Mouse (Mus musculus) liver, embryonic 11.5 days (tissue): ENCODE data around the gene Ppm1j. TPM values are rescaled to one million over a fixed set of nuclear protein-coding genes. Genes with fewer than 3 reads are reported as not detected.
"Not testable (repeated sequence)": the region's sequence is repeated elsewhere in the genome, so short reads cannot be mapped to it uniquely, and the experiment has no call there.

Experiments
- ATAC-seq: fragments of 200-750 bp; cut with Nextera tagmentation; replicated peaks from 2 replicates; pipeline ENCODE4 v1.8.0; 2017; ENCODE audit warnings: moderate number of reproducible peaks, mild to moderate bottlenecking, moderate TSS enrichment, moderate library complexity; ENCODE audit not compliant: low FRiP score
- DNase-seq: peaks from one replicate; pipeline ENCODE4 v3.0.0-alpha.2; 2017; ENCODE audit warnings: low spot score
- H3K27ac ChIP-seq: fragments of 300-500 bp; sonication (generic); 2 replicates; pipeline ENCODE4 v1.5.1; 2014; ENCODE audit warnings: mild to moderate bottlenecking, low read depth, low read length, control low read depth
- H3K27me3 ChIP-seq: fragments of 300-500 bp; sonication (generic); replicated peaks from 2 replicates; pipeline ENCODE4 v1.6.1; 2014; ENCODE audit warnings: low read length, mixed read lengths; ENCODE audit not compliant: control insufficient read depth, insufficient read depth
- H3K36me3 ChIP-seq: fragments of 300-500 bp; sonication (generic); 2 replicates; pipeline ENCODE4 v1.6.1; 2014; ENCODE audit warnings: mild to moderate bottlenecking, low read length, moderate library complexity, mixed read lengths; ENCODE audit not compliant: control insufficient read depth, insufficient read depth
- H3K4me1 ChIP-seq: fragments of 300-500 bp; sonication (generic); replicated peaks from 2 replicates; pipeline ENCODE4 v1.6.1; 2014; ENCODE audit warnings: low read length, mixed read lengths; ENCODE audit not compliant: control insufficient read depth, insufficient read depth
- H3K4me2 ChIP-seq: fragments of 300-500 bp; sonication (generic); 2 replicates; pipeline ENCODE4 v1.6.1; 2014; ENCODE audit warnings: mild to moderate bottlenecking, control low read depth, moderate library complexity
- H3K4me3 ChIP-seq: fragments of 300-500 bp; sonication (generic); 2 replicates; pipeline ENCODE4 v1.5.1; 2014; ENCODE audit warnings: low read depth, low read length, control low read depth
- H3K9ac ChIP-seq: fragments of 300-500 bp; sonication (generic); 2 replicates; pipeline ENCODE4 v1.6.1; 2014; ENCODE audit warnings: low read depth, low read length, control low read depth
- H3K9me3 ChIP-seq: fragments of 300-500 bp; sonication (generic); 2 replicates; pipeline ENCODE4 v1.6.1; 2016; ENCODE audit warnings: low read length, inconsistent platforms, mixed read lengths; ENCODE audit not compliant: control insufficient read depth
- WGBS: fragments of 180-500 bp; shearing (Covaris S2); extraction: QIAGEN DNeasy Blood & Tissue Kit; methylation state at CpG from one replicate; pipeline ENCODE4 v1.1.7; 2014; 5-methylcytosine and 5-hydroxymethylcytosine counted together
- polyA plus RNA-seq: library from polyadenylated mRNA; unstranded; fragments of >200 nt; fragmentation: Nextera tagmentation; extraction: Ambion mirVana; gene quantifications from 2 replicates; pipeline ENCODE4 v1.2.1, GENCODE M21; 2014

The Ppm1j gene
- polyA plus RNA-seq, 1 experiment from 2014 or later = 1.9 TPM

DNA sequence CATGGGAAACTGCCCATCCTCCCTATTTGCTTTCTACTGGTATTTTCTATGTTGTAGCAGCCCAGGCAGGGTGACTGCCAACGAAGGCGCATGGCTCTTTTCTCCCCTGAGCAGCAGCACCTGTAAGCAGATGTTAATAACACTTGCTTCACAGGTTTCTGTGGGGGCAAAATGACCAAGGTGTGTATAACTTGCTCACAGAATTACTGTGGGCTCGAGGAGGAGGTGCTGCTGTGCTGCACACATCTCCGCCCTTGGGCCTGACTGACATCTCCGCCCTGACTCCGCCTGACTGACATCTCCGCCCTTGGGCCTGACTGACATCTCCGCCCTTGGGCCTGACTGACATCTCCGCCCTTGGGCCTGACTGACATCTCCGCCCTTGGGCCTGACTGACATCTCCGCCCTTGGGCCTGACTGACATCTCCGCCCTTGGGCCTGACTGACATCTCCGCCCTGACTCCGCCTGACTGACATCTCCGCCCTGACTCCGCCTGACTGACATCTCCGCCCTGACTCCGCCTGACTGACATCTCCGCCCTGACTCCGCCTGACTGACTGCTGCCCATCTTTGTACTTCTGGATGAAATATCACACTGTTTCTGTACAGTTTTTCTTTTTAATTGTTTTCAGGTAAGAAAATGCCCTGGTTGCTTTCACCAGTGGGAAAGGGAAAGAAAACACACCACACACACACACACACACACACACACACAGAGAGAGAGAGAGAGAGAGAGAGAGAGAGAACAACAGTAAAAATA, 18.6 kb upstream of the Ppm1j start:
- not testable (repeated sequence) for H3K9me3 ChIP-seq, H3K9ac ChIP-seq, H3K4me1 ChIP-seq, DNase-seq, H3K27ac ChIP-seq, H3K36me3 ChIP-seq, H3K27me3 ChIP-seq, H3K4me3 ChIP-seq
- WGBS = 21% methylated on average over 19 of the region's 20 CpGs
- peak; percentile 65; the same call in 1 of the 2 replicates for ATAC-seq
- peak overlapping the region; percentile 47 for H3K4me2 ChIP-seq

DNA sequence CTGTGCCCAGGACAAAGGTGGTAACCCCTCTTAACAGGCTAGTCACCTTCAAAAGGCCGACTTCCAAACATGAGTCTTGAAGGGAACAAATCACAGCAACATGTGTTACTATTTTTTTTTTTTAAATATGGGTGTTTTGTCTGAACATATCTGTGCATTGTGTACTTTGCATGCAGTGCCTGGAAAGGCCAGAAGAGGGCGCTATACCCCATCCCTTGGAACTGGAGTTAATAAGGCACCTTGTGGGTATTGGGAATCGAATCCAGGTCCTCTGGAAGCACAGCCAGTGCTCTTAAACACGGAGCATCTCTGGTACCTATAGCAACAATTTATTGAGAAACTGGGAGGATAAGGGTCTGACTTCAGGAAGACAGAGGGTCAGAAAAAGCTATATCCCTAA, 15.8 kb upstream of the Ppm1j start:
- Histone ChIP-seq H3K4me2 (no peak overlapping the region), H3K36me3 (no peaks in the 10 kb centered on the region), H3K27me3 (peaks cover 5% of the 10 kb centered on the region), H3K4me3 (no peak overlapping the region), H3K9ac (no peak overlapping the region), H3K4me1 (peaks cover 5% of the 10 kb centered on the region; the same call in 1 of the 2 replicates), H3K9me3 (no peaks in the 10 kb centered on the region), H3K27ac (no peak overlapping the region)
- 20% methylated on average over 4 of the region's 4 CpGs for WGBS
- no peak for DNase-seq
- ATAC-seq = no peak

DNA sequence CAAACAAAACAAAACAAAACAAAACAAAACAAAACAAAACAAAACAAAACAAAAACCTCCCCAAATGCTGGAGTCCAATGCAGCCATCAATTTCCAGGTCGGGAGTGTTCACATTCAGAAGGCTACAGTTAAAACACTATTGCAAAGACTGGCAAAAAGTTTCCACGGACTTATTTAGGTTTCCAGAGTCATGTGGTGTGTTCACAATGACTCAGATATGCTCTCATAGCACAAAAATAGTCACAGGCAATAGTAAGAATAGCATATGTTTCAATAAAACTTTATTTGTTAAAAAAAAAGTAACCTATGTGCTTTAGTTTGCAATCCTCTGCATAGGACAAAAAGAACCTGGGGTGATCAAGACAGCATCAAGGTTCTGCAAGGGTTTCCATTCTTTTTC, 13.7 kb upstream of the Ppm1j start:
- DNase-seq (no peak), ATAC-seq (no peak)
- 58% methylated on average over 2 of the region's 2 CpGs for WGBS
- H3K27ac ChIP-seq = no peak overlapping the region
- H3K27me3 ChIP-seq = peaks cover 3% of the 10 kb centered on the region
- H3K9ac ChIP-seq = no peak overlapping the region
- no peak overlapping the region for H3K4me2 ChIP-seq
- no peak overlapping the region for H3K4me3 ChIP-seq
- no peaks in the 10 kb centered on the region for H3K36me3 ChIP-seq
- peaks cover 2% of the 10 kb centered on the region; the same call in 1 of the 2 replicates for H3K4me1 ChIP-seq
- no peaks in the 10 kb centered on the region for H3K9me3 ChIP-seq

DNA sequence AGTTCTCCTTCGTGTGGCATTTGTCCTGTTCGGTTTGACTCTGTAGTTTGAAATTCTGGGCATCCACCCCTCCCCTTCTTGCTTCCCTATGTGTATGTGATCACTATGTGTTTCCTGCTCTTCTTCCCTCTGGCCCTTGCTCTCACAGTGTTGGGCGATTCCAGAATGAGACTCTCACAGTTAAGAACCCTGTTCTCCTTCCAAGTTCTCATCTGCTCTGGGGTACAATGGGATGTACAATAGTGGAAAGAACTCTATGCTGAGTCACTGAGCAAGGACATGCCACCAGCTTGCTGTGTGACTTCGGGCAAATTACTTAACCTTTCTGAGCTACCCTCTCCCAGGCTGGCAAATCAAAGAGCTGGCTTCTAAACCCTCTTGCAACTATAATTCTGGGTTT, 13.1 kb upstream of the Ppm1j start:
- Histone ChIP-seq H3K9ac (no peak overlapping the region), H3K27ac (no peak overlapping the region), H3K9me3 (no peaks in the 10 kb centered on the region), H3K4me1 (0 out of 2 replicates have a peak, but pooled peaks cover 2% of the 10 kb centered on the region), H3K36me3 (no peaks in the 10 kb centered on the region), H3K4me2 (no peak overlapping the region), H3K4me3 (no peak overlapping the region), H3K27me3 (peaks cover 9% of the 10 kb centered on the region)
- 74% methylated on average over 4 of the region's 4 CpGs for WGBS
- ATAC-seq (no peak), DNase-seq (no peak)

DNA sequence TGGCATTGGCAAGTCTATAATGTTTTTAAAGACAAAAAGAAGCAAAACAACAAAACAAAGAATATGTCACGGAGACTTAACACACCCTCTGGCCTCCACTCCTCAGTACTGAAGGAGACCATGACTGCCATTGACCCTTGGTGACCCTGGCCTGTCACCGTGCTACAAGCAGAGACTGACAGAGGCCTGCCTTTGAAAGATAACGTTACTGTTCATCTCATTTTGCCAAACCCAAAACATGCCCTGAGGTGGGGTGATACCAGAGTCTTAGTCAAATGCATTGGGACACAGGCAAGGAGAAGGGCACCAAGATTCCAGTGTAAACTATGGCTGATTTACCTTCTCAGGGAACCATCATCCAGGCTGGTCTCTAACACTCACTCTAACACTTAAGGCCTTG, 11.7 kb upstream of the Ppm1j start:
- no peak for DNase-seq
- Histone ChIP-seq H3K27ac (no peak overlapping the region), H3K27me3 (peaks cover 9% of the 10 kb centered on the region), H3K36me3 (no peaks in the 10 kb centered on the region), H3K4me1 (0 out of 2 replicates have a peak, but pooled peaks cover 2% of the 10 kb centered on the region), H3K9ac (no peak overlapping the region), H3K9me3 (no peaks in the 10 kb centered on the region), H3K4me3 (no peak overlapping the region), H3K4me2 (no peak overlapping the region)
- ATAC-seq = 0 out of 2 replicates have a peak, but pooled peaks have one; percentile 34
- WGBS = 53% methylated on average over 3 of the region's 3 CpGs

DNA sequence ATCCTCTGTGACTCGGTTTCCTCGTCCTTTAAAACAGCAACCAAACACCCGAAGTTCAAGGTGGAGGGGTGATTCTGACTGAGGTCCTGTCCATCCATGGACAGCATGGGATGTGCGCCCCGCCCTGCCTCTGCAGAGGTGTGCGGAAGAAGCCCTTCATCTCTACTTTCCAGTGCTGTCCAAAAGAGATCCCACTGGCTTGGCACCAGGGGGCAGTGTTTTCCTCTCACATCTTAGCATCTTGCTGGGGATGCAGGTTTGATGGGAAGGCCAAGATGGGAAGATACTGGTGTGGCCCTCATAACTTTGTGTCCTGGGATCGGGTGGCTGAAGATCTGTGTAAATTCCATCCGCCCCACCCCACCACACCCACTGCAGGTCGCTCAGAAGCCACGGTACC, 10.8 kb upstream of the Ppm1j start:
- Histone ChIP-seq H3K9ac (no peak overlapping the region), H3K27me3 (peaks cover 9% of the 10 kb centered on the region), H3K36me3 (no peaks in the 10 kb centered on the region), H3K9me3 (no peaks in the 10 kb centered on the region), H3K4me1 (0 out of 2 replicates have a peak, but pooled peaks cover 2% of the 10 kb centered on the region), H3K4me3 (no peak overlapping the region), H3K4me2 (no peak overlapping the region), H3K27ac (no peak overlapping the region)
- DNase-seq (no peak), ATAC-seq (no peak)
- WGBS = 52% methylated on average over 10 of the region's 10 CpGs

DNA sequence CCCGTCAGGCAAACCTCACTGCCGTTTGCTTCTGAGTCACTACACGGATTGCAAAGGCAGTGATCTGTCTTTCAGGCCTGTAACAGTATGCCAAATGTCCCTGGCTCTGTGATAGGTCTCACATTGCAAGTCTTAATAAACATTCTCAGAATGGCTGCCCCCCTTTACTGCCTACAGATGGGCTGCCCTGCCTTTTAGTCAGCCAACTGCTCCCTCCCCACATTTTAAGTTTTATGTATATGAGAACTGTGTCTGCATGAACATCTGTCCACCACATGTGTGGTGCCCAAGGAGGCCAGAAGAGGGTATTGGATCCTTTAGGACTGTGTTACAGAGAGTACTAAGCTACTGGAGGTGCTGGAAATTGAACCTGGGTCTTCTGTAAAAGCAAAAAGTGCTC, 9.9 kb upstream of the Ppm1j start:
- Histone ChIP-seq H3K4me1 (0 out of 2 replicates have a peak, but pooled peaks cover 2% of the 10 kb centered on the region), H3K27ac (no peak overlapping the region), H3K9ac (no peak overlapping the region), H3K27me3 (peaks cover 13% of the 10 kb centered on the region), H3K9me3 (no peaks in the 10 kb centered on the region), H3K4me3 (no peak overlapping the region), H3K36me3 (no peaks in the 10 kb centered on the region), H3K4me2 (no peak overlapping the region)
- 84% methylated on average over 3 of the region's 3 CpGs for WGBS
- DNase-seq (no peak), ATAC-seq (no peak)

DNA sequence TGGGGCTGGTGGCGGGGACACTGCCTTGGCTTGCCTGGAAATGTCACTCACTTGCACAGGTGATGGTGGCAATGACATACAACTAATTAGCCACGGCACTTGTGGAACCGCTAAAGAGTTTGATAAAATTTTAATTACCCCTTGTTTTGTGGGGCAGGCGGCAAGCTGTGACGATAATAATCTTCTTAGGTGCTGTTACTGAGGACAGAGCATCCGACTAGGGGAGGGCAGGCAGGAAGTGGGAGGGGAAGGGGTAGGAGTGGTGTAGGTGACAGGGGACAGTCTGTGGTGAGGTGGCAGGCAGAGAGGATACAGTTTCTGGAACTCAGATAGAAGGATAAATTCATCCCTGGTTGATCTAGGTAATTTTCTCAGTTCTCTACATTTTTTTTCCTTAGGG, 9.4 kb upstream of the Ppm1j start:
- Histone ChIP-seq H3K4me2 (no peak overlapping the region), H3K9ac (no peak overlapping the region), H3K36me3 (no peaks in the 10 kb centered on the region), H3K27ac (no peak overlapping the region), H3K9me3 (no peaks in the 10 kb centered on the region), H3K27me3 (peaks cover 19% of the 10 kb centered on the region), H3K4me1 (0 out of 2 replicates have a peak, but pooled peaks cover 2% of the 10 kb centered on the region), H3K4me3 (no peak overlapping the region)
- ATAC-seq (no peak), DNase-seq (no peak)
- WGBS = 44% methylated on average over 6 of the region's 6 CpGs

DNA sequence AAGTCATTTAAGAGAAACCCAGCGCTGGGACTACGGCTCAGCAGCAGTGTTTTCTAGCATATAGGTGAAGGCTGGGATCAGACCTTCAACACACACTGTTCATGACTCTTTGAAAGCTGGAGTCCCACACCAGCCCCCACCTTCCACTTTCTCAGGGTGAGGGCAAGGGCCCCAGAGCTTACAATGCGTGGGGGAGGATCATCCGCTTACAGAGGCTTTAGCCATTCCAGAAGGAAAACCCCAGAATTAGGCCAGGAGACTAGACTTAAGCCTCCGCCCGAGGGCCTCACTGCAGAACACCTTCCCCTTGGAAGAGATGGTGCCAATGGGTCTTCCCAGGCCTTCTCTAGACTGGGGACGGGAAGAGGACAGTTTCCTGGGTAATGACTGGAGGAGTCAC, 7.6 kb upstream of the Ppm1j start:
- WGBS = 73% methylated on average over 7 of the region's 7 CpGs
- H3K9me3 ChIP-seq = no peaks in the 10 kb centered on the region
- no peaks in the 10 kb centered on the region for H3K36me3 ChIP-seq
- peaks cover 37% of the 10 kb centered on the region for H3K27me3 ChIP-seq
- H3K4me3 ChIP-seq = no peak overlapping the region
- H3K4me2 ChIP-seq = no peak overlapping the region
- no peak overlapping the region for H3K27ac ChIP-seq
- ATAC-seq = no peak
- no peak overlapping the region for H3K9ac ChIP-seq
- H3K4me1 ChIP-seq = 0 out of 2 replicates have a peak, but pooled peaks cover 2% of the 10 kb centered on the region
- no peak for DNase-seq
